Mouse (Mus musculus): ENCODE measurements around the gene Slain2.

Gene Slain2

GRCm38 (mm10) chr5:72896478-72897279, 17.4 kb upstream of the Slain2 start:
- in situ Hi-C loops (cut with MboI; ENCODE audit: low pct_unique_long_range_greater_than_20kb in 1 of 2, low sequenced_read_pairs in 2 of 2, unreplicated experiment in 1 of 2) = no loop called here

- in situ Hi-C loops (cut with MboI; ENCODE audit: low pct_unique_long_range_greater_than_20kb in 1 of 2, low sequenced_read_pairs in 2 of 2, unreplicated experiment in 1 of 2) = no loop called here
These were observed 16.1 kb upstream of the Slain2 start for GRCm38 (mm10) chr5:72897998-72898397.

- in situ Hi-C loops (cut with MboI; ENCODE audit: low pct_unique_long_range_greater_than_20kb in 1 of 2, low sequenced_read_pairs in 2 of 2, unreplicated experiment in 1 of 2) = no loop called here
These were observed 14.8 kb upstream of the Slain2 start for GRCm38 (mm10) chr5:72899255-72899654.

- in situ Hi-C loops (cut with MboI; ENCODE audit: low pct_unique_long_range_greater_than_20kb in 1 of 2, low sequenced_read_pairs in 2 of 2, unreplicated experiment in 1 of 2) = no loop called here
These were observed 12.2 kb upstream of the Slain2 start for GRCm38 (mm10) chr5:72901866-72902265.

GRCm38 (mm10) chr5:72902312-72902711, 11.8 kb upstream of the Slain2 start:
- in situ Hi-C loops (cut with MboI; ENCODE audit: low pct_unique_long_range_greater_than_20kb in 1 of 2, low sequenced_read_pairs in 2 of 2, unreplicated experiment in 1 of 2) = no loop called here

GRCm38 (mm10) chr5:72902876-72903516, 11.1 kb upstream of the Slain2 start:
- in situ Hi-C loops (cut with MboI; ENCODE audit: low pct_unique_long_range_greater_than_20kb in 1 of 2, low sequenced_read_pairs in 2 of 2, unreplicated experiment in 1 of 2) = no loop called here

- in situ Hi-C loops (cut with MboI; ENCODE audit: low pct_unique_long_range_greater_than_20kb in 1 of 2, low sequenced_read_pairs in 2 of 2, unreplicated experiment in 1 of 2) = no loop called here
These were observed 9.0 kb upstream of the Slain2 start for GRCm38 (mm10) chr5:72904903-72905790.

GRCm38 (mm10) chr5:72907402-72907801, 6.7 kb upstream of the Slain2 start:
- in situ Hi-C loops (cut with MboI; ENCODE audit: low pct_unique_long_range_greater_than_20kb in 1 of 2, low sequenced_read_pairs in 2 of 2, unreplicated experiment in 1 of 2) = no loop called here

GRCm38 (mm10) chr5:72908324-72908936, 5.7 kb upstream of the Slain2 start:
- in situ Hi-C loops (cut with MboI; ENCODE audit: low pct_unique_long_range_greater_than_20kb in 1 of 2, low sequenced_read_pairs in 2 of 2, unreplicated experiment in 1 of 2) = no loop called here

GRCm38 (mm10) chr5:72909363-72909762, 4.7 kb upstream of the Slain2 start:
- in situ Hi-C loops (cut with MboI; ENCODE audit: low pct_unique_long_range_greater_than_20kb in 1 of 2, low sequenced_read_pairs in 2 of 2, unreplicated experiment in 1 of 2) = no loop called here

GRCm38 (mm10) chr5:72910373-72910772, 3.7 kb upstream of the Slain2 start:
- in situ Hi-C loops (cut with MboI; ENCODE audit: low pct_unique_long_range_greater_than_20kb in 1 of 2, low sequenced_read_pairs in 2 of 2, unreplicated experiment in 1 of 2) = no loop called here

- in situ Hi-C loops (cut with MboI; ENCODE audit: low pct_unique_long_range_greater_than_20kb in 1 of 2, low sequenced_read_pairs in 2 of 2, unreplicated experiment in 1 of 2) = no loop called here
These were observed 2.8 kb upstream of the Slain2 start for GRCm38 (mm10) chr5:72911284-72911683.

- in situ Hi-C loops (cut with MboI; ENCODE audit: low pct_unique_long_range_greater_than_20kb in 1 of 2, low sequenced_read_pairs in 2 of 2, unreplicated experiment in 1 of 2) = no loop called here
These were observed 793 bp downstream of the Slain2 start for GRCm38 (mm10) chr5:72914633-72915561.

GRCm38 (mm10) chr5:72916048-72916447, 1.9 kb downstream of the Slain2 start:
- in situ Hi-C loops (cut with MboI; ENCODE audit: low pct_unique_long_range_greater_than_20kb in 1 of 2, low sequenced_read_pairs in 2 of 2, unreplicated experiment in 1 of 2) = no loop called here

GRCm38 (mm10) chr5:72916851-72917250, 2.7 kb downstream of the Slain2 start:
- in situ Hi-C loops (cut with MboI; ENCODE audit: low pct_unique_long_range_greater_than_20kb in 1 of 2, low sequenced_read_pairs in 2 of 2, unreplicated experiment in 1 of 2) = no loop called here

- in situ Hi-C loops (cut with MboI; ENCODE audit: low pct_unique_long_range_greater_than_20kb in 1 of 2, low sequenced_read_pairs in 2 of 2, unreplicated experiment in 1 of 2) = no loop called here
These were observed 6.3 kb downstream of the Slain2 start for GRCm38 (mm10) chr5:72920416-72920815.

GRCm38 (mm10) chr5:72921171-72921570, 7.1 kb downstream of the Slain2 start:
- in situ Hi-C loops (cut with MboI; ENCODE audit: low pct_unique_long_range_greater_than_20kb in 1 of 2, low sequenced_read_pairs in 2 of 2, unreplicated experiment in 1 of 2) = no loop called here

- in situ Hi-C loops (cut with MboI; ENCODE audit: low pct_unique_long_range_greater_than_20kb in 1 of 2, low sequenced_read_pairs in 2 of 2, unreplicated experiment in 1 of 2) = no loop called here
These were observed 8.7 kb downstream of the Slain2 start for GRCm38 (mm10) chr5:72922796-72923195.
